Mouse (Mus musculus): ENCODE results near the gene Siah1a.

The Siah1a gene

GRCm38 (mm10) chr8:86706756-86707155, 39.0 kb downstream of the Siah1a start:
- Histone ChIP-seq H3K27me3 (ENCODE audit: insufficient read depth, low read length) (no peaks in the 10 kb centered on the region), H3K36me3 (ENCODE audit: insufficient read depth, low read length) (peaks cover 17% of the 10 kb centered on the region; the same call in 1 of the 2 replicates), H3K4me3 (replicated peaks; ENCODE audit: low read length) (no peak overlapping the region), H3K4me1 (replicated peaks; ENCODE audit: low read depth, low read length) (no peaks in the 10 kb centered on the region), H3K9me3 (ENCODE audit: low read length) (no peaks in the 10 kb centered on the region)
- TF ChIP-seq NANOG (IDR thresholded peaks at IDR 0.05; ENCODE audit: borderline replicate concordance, low read length) = no peak
- no peak for TF ChIP-seq POU5F1 (IDR thresholded peaks at IDR 0.05; ENCODE audit: borderline replicate concordance, low read length)
- no peak for TF ChIP-seq CTCF (conservative IDR thresholded peaks at IDR 0.05; ENCODE audit: low read length)

GRCm38 (mm10) chr8:86705317-86705716, 40.4 kb downstream of the Siah1a start:
- H3K36me3 ChIP-seq (ENCODE audit: insufficient read depth, low read length) = peaks cover 13% of the 10 kb centered on the region; the same call in 1 of the 2 replicates
- no peaks in the 10 kb centered on the region for H3K9me3 ChIP-seq (ENCODE audit: low read length)

GRCm38 (mm10) chr8:86702453-86702852, 43.3 kb downstream of the Siah1a start:
- H3K9me3 ChIP-seq (ENCODE audit: low read length) = no peaks in the 10 kb centered on the region
- H3K36me3 ChIP-seq (ENCODE audit: insufficient read depth, low read length) = peaks cover 3% of the 10 kb centered on the region; the same call in 1 of the 2 replicates
- H3K4me3 ChIP-seq (replicated peaks; ENCODE audit: low read length) = no peak overlapping the region
- no peaks in the 10 kb centered on the region for H3K27me3 ChIP-seq (ENCODE audit: insufficient read depth, low read length)
- H3K4me1 ChIP-seq (replicated peaks; ENCODE audit: low read depth, low read length) = peaks cover 9% of the 10 kb centered on the region; the same call in 1 of the 2 replicates
- no peak for TF ChIP-seq NANOG (IDR thresholded peaks at IDR 0.05; ENCODE audit: borderline replicate concordance, low read length)
- no peak for TF ChIP-seq POU5F1 (IDR thresholded peaks at IDR 0.05; ENCODE audit: borderline replicate concordance, low read length)
- TF ChIP-seq CTCF (conservative IDR thresholded peaks at IDR 0.05; ENCODE audit: low read length) = no peak

More at GRCm38 (mm10) chr8:86705317-86705716, 40.4 kb downstream of the Siah1a start:
- Histone ChIP-seq H3K4me3 (replicated peaks; ENCODE audit: low read length) (no peak overlapping the region), H3K4me1 (replicated peaks; ENCODE audit: low read depth, low read length) (no peaks in the 10 kb centered on the region), H3K27me3 (ENCODE audit: insufficient read depth, low read length) (no peaks in the 10 kb centered on the region)
- TF ChIP-seq CTCF (conservative IDR thresholded peaks at IDR 0.05; ENCODE audit: low read length) (no peak), POU5F1 (IDR thresholded peaks at IDR 0.05; ENCODE audit: borderline replicate concordance, low read length) (no peak), NANOG (IDR thresholded peaks at IDR 0.05; ENCODE audit: borderline replicate concordance, low read length) (no peak)

DNA sequence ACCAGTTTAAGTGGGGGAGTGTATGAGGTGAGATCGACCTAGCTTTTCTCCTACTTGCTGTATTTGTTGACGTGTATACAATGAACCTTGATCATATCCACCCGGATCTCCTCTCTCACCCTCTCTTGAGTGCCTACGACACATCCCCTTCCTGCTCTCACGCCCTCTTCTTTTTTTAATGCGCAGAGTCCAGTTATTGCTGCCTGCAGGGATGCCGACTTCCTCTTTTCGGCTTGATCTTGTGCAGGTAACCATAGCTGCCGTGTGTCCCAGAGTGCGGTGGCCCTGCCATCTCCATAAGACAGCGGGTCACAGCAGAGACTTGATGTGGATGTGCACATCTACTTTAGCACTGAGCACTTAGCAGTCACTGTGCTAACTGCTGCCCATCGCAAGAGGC, 46.3 kb downstream of the Siah1a start:
- TF ChIP-seq POU5F1 (IDR thresholded peaks at IDR 0.05; ENCODE audit: borderline replicate concordance, low read length) (no peak), NANOG (IDR thresholded peaks at IDR 0.05; ENCODE audit: borderline replicate concordance, low read length) (no peak), CTCF (conservative IDR thresholded peaks at IDR 0.05; ENCODE audit: low read length) (no peak)
- Histone ChIP-seq H3K9me3 (ENCODE audit: low read length) (no peaks in the 10 kb centered on the region), H3K27me3 (ENCODE audit: insufficient read depth, low read length) (no peaks in the 10 kb centered on the region), H3K36me3 (ENCODE audit: insufficient read depth, low read length) (0 out of 2 replicates have a peak, but pooled peaks cover 3% of the 10 kb centered on the region), H3K4me1 (replicated peaks; ENCODE audit: low read depth, low read length) (peaks cover 9% of the 10 kb centered on the region; the same call in 1 of the 2 replicates), H3K4me3 (replicated peaks; ENCODE audit: low read length) (no peak overlapping the region)

DNA sequence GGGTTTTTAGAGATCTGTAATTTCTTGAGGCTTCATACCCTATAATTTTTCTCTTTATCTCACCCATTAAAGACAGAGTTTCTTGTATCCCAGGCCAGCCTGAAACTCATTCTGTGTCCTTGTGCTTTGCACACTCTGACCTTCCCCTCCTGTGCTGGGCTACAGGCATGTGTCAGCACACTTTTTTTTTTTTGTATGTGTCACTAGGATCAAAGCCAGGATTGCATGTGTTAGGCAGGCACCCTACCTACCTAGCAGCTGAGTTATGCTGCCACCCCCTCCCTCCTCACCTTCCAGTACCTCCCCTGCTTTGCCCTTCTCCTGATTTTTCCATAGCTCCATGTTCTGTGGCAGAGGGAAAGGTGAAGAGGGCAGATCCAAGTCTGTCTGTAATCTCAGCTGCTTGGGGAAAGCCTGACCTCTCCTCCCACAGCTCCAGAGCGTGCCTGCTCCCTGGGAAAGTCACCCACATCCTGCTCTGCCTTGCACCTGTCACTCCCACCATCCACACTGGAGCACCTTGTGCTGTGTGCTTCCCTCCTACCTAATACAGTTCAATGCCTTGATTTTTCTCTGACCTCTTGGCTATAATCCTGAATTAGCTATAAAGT, 46.8 kb downstream of the Siah1a start:
- H3K27me3 ChIP-seq (ENCODE audit: insufficient read depth, low read length) = no peaks in the 10 kb centered on the region
- H3K4me1 ChIP-seq (replicated peaks; ENCODE audit: low read depth, low read length) = peaks cover 9% of the 10 kb centered on the region; the same call in 1 of the 2 replicates
- H3K9me3 ChIP-seq (ENCODE audit: low read length) = no peaks in the 10 kb centered on the region
- no peak overlapping the region for H3K4me3 ChIP-seq (replicated peaks; ENCODE audit: low read length)
- H3K36me3 ChIP-seq (ENCODE audit: insufficient read depth, low read length) = 0 out of 2 replicates have a peak, but pooled peaks cover 3% of the 10 kb centered on the region
- TF ChIP-seq CTCF (conservative IDR thresholded peaks at IDR 0.05; ENCODE audit: low read length) = no peak
- no peak for TF ChIP-seq NANOG (IDR thresholded peaks at IDR 0.05; ENCODE audit: borderline replicate concordance, low read length)
- TF ChIP-seq POU5F1 (IDR thresholded peaks at IDR 0.05; ENCODE audit: borderline replicate concordance, low read length) = no peak

GRCm38 (mm10) chr8:86695703-86696102, 50.0 kb downstream of the Siah1a start:
- TF ChIP-seq CTCF (conservative IDR thresholded peaks at IDR 0.05; ENCODE audit: low read length) (no peak), NANOG (IDR thresholded peaks at IDR 0.05; ENCODE audit: borderline replicate concordance, low read length) (no peak), POU5F1 (IDR thresholded peaks at IDR 0.05; ENCODE audit: borderline replicate concordance, low read length) (no peak)
- no peaks in the 10 kb centered on the region for H3K27me3 ChIP-seq (ENCODE audit: insufficient read depth, low read length)
- H3K9me3 ChIP-seq (ENCODE audit: low read length) = no peaks in the 10 kb centered on the region
- peaks cover 9% of the 10 kb centered on the region; the same call in 1 of the 2 replicates for H3K4me1 ChIP-seq (replicated peaks; ENCODE audit: low read depth, low read length)
- H3K4me3 ChIP-seq (replicated peaks; ENCODE audit: low read length) = no peak overlapping the region
- H3K36me3 ChIP-seq (ENCODE audit: insufficient read depth, low read length) = peaks cover 6% of the 10 kb centered on the region; the same call in 1 of the 2 replicates

- no peak for TF ChIP-seq NANOG (IDR thresholded peaks at IDR 0.05; ENCODE audit: borderline replicate concordance, low read length)
- no peak for TF ChIP-seq CTCF (conservative IDR thresholded peaks at IDR 0.05; ENCODE audit: low read length)
- no peak for TF ChIP-seq POU5F1 (IDR thresholded peaks at IDR 0.05; ENCODE audit: borderline replicate concordance, low read length)
- Histone ChIP-seq H3K9me3 (ENCODE audit: low read length) (no peaks in the 10 kb centered on the region), H3K36me3 (ENCODE audit: insufficient read depth, low read length) (peaks cover 9% of the 10 kb centered on the region; the same call in 1 of the 2 replicates), H3K4me3 (replicated peaks; ENCODE audit: low read length) (no peak overlapping the region), H3K27me3 (ENCODE audit: insufficient read depth, low read length) (no peaks in the 10 kb centered on the region), H3K4me1 (replicated peaks; ENCODE audit: low read depth, low read length) (0 out of 2 replicates have a peak, but pooled peaks cover under 1% of the 10 kb centered on the region)
Measured at GRCm38 (mm10) chr8:86694011-86694410, 51.7 kb downstream of the Siah1a start.

DNA sequence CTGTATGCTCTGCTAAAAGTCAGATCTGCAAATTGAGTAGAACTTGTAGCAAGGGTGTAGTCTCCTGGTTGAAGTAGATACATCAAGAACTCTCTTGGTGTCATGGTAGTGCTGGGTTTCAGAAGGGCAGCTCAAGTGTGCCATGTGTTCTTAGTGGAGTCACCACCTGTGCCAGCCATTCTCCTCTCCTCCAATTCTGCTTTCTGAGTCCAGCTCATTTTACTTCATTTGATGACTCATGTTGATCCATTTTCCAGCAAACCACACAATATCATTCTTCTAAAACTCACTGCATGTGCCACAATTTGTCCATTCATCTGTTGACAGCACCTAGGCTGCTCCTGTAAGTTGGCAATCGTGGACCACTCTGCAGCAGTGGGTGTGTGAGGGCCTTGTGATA, 53.6 kb downstream of the Siah1a start:
- Histone ChIP-seq H3K36me3 (ENCODE audit: insufficient read depth, low read length) (peaks cover 16% of the 10 kb centered on the region; the same call in 1 of the 2 replicates), H3K4me3 (replicated peaks; ENCODE audit: low read length) (no peak overlapping the region), H3K27me3 (ENCODE audit: insufficient read depth, low read length) (no peaks in the 10 kb centered on the region), H3K9me3 (ENCODE audit: low read length) (no peaks in the 10 kb centered on the region), H3K4me1 (replicated peaks; ENCODE audit: low read depth, low read length) (no peaks in the 10 kb centered on the region)
- TF ChIP-seq POU5F1 (IDR thresholded peaks at IDR 0.05; ENCODE audit: borderline replicate concordance, low read length) (no peak), CTCF (conservative IDR thresholded peaks at IDR 0.05; ENCODE audit: low read length) (no peak)

Measured in E14TG2a.4 (cell line).